Mouse (Mus musculus) liver, adult 2 months (tissue): Measurements from ENCODE around the gene Galntl6.

Source experiments
- CTCF ChIP-seq: fragments of 200-500 bp; IDR thresholded peaks from 2 replicates; pipeline ENCODE4 v1.5.1; 2011; ENCODE audit warnings: low read depth, low read length, control low read depth
- POLR2A ChIP-seq: fragments of 200-500 bp; IDR thresholded peaks from 2 replicates; pipeline ENCODE4 v1.6.1; 2011; ENCODE audit warnings: low read length, control low read depth; ENCODE audit not compliant: insufficient read depth; ENCODE audit errors: extremely low read depth

- TF ChIP-seq CTCF = no peak
- TF ChIP-seq POLR2A = no peak
Measured at GRCm38 (mm10) chr8:58606451-58606850, 306.0 kb downstream of the Galntl6 start.
